Mouse (Mus musculus) testis, postnatal 14 days (tissue): Measurements from ENCODE around the gene Btbd35f20.
"Not testable (repeated sequence)": the region's sequence is repeated elsewhere in the genome, so short reads cannot be mapped to it uniquely, and the experiment has no call there.

ENCODE experiments used
- DNase-seq: peaks from one replicate; pipeline ENCODE4 v3.0.0; 2021; ENCODE audit warnings: low spot score

Gene Btbd35f20

DNA sequence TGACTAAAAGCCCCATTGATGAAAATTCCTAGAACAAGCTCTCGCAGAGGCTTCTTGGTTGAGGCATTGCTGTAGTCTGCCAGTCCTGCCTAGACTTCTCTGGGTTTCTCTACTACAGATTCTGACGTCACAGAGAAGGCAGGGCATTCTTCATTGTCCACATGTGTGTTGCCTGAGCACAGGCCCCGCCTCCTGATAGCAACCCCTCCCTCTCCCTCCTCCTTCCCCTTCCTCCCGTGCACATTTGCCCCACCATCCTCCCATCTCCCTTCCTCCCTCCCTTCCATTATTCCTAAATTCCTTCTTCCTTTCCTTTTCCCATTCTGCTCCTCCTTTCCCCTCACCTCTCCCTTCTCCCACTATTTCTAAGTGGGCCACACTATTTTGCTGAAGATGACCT is at the start of gene Btbd35f20:
Gene Btbd35f20 (minus strand): TSS at position 101 of the 400 bp plus-strand sequence.
- DNase-seq: not testable (repeated sequence)
